Mouse (Mus musculus) left cerebral cortex, postnatal 14 days (tissue): Measurements from ENCODE around the gene Klb. TPM values are rescaled to one million over a fixed set of nuclear protein-coding genes. Genes with fewer than 3 reads are reported as not detected.
"Not testable (repeated sequence)": the region's sequence is repeated elsewhere in the genome, so short reads cannot be mapped to it uniquely, and the experiment has no call there.

Experiments used
- DNase-seq, 2 experiments: peaks; one replicate each; pipeline ENCODE4 v3.0.0; 2021 to 2022; ENCODE audit warnings: low spot score in 2 of 2, mixed read lengths in 1 of 2
- intact Hi-C: fragments of 180-260 bp; cut with DNase I; formaldehyde crosslinking; loops from one replicate; pipeline ENCODE4 v1.15.1; 2025
- long read RNA-seq, 2 experiments: library from polyadenylated mRNA; stranded (forward); transcript quantifications; one replicate each; pipeline ENCODE4 v2.0.0; 2021
- total RNA-seq, 2 experiments: library from RNA; stranded (reverse); gene quantifications; 2 replicates each; pipeline ENCODE4 v1.2.3; 2021

Klb gene
- under 1 TPM; 0.29 to 0.47 TPM for total RNA-seq
- long read RNA-seq, experiment 1, result 0 reads
- long read RNA-seq, experiment 2, partial matches to known transcripts, result 0 of 1 reads
- long read RNA-seq, experiment 2, other reads (novel, unspliced or antisense), result 0 of 1 reads

DNA sequence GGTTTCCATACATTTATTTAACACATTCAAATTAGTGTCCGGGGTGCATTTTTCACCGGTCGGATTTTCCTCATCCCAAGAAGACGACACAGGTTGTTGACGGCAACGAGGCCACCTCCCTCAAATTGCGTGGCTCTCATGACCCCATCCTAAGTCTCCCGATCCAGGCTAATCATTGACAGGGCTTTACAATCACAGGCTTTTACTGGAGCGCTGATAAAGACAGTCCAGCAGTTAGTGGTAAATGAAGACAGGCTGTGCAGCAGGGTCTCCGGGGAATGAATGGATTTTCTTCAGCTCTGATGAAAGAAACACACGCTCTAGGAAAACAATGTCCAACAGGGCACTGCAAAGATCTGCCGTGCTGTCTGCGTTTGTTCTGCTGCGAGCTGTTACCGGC is at the start of gene Klb:
Gene Klb, plus strand, starts transcription at position 147 of the 400 bp plus-strand sequence.
- intact Hi-C loops, result no loop called here
- no peak for DNase-seq

DNA sequence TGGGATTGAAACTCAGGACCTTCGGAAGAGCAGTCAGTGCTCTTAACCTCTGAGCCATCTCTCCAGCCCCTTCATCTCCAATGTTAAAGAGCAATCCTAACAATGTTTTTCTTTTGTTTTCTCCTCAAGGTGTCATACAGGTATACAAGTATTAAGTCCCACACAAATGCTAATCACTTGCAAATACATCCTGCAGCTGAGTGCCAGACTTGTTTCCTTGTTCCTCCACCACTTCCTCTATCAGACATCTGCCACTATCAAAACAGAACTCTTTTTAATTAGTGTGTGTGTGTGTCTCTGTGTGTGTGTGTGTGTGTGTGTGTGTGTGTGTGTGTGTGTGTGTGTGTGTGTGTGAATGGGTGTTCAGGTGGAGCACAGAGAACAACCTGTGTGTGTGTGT is 48.5 kb upstream of the Klb start:
- intact Hi-C loops, DNase-seq: not testable (repeated sequence)

DNA sequence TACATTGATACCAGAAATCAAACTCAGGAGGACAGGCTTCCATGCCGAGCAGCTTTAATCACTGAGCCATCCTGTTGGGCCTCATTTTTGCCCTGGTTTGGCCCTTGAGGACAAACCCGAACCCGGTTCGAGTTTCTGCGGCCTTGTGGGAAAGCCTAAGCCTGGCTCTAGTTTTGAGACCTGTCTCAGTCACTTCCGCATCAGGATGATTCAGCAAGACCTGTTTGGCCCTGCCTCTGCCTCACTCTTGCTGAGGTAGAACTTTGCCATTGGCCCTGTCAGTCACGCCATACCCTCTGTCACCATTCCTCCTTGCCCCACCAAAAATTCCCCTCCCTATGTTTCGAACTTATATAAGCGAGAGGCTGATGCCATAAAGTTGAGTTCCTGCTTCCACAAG is 48.0 kb upstream of the Klb start:
- intact Hi-C loops, result no loop called here

DNA sequence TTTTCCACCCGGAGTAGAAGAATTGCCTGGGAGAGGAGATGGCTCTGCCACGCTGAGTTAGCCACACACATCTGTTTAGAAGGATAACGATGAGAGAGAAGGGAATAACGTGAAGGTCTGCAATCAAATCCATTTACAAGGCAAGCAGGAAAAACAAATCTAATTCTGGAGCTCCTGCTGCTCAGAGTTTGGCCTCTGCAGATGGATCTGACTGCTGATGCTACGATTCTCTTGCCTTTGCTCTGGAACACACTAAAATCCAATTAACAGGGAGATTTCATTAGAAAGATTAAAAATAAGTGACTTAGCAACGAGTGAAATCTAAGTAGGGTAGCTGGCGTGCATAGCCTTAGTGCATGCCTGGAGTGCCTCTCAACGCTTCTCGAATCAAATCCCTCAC is 42.6 kb upstream of the Klb start:
- intact Hi-C loops, result no loop called here
- DNase-seq, result no peak

More for the DNA sequence above, 48.0 kb upstream of the Klb start:
- DNase-seq, result no peak

DNA sequence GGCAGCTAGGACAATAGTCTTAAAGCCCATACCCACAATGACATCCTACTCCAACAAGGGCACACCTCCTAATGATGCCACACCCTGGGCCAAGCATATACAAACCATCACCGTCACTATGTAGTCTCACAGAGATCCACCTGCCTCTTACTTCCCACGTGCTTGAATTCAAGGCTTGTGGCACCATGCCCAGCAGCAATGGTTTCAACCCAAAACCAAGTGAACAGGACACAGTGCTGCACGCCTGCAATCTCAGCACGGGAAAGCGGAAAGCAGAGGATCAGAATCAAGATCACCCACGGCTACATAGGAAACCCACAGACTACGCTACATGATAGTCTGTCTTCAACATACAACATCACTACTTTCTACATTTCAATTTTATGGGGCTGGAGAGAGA is 39.9 kb upstream of the Klb start:
- DNase-seq, result no peak
- intact Hi-C loops, result no loop called here

DNA sequence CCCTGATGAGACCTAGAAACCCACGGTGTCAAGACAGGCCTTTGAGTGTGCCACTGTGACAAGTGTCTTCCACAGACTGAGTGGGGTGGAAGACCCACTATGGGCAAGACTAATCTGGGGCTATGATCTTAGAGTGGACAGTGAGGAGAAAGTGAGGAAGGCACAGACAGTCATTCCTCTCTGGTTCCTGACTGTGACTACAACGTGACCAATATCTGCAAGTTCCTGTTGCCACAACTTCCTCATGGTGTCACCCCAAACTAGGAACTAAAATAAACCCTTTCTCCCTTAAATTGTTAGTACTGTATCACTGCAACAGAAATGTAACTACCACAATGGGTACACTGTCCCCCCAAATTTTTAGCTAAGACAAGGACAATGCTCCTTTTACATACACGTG is 39.2 kb upstream of the Klb start:
- intact Hi-C loops, result no loop called here
- DNase-seq, result no peak

DNA sequence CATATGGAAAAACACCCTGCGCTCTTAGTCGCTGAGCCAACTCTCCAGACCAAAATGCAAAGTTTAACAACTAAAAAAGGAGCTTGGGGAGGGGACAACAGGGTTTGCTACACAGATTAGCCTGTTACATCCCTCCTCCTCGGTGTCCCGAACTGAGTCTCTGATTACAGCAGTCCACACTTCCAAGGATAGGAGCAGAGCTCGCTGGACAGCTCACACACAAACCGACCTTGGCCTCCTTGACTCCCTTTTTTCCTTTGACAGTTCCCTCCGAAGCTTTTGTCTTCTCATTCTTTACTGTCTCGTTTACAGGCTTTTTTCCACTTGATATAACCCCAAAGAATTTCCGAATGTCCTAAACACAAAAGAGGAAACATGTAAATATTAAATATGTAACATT is 28.9 kb upstream of the Klb start:
- intact Hi-C loops, result no loop called here
- no peak for DNase-seq

DNA sequence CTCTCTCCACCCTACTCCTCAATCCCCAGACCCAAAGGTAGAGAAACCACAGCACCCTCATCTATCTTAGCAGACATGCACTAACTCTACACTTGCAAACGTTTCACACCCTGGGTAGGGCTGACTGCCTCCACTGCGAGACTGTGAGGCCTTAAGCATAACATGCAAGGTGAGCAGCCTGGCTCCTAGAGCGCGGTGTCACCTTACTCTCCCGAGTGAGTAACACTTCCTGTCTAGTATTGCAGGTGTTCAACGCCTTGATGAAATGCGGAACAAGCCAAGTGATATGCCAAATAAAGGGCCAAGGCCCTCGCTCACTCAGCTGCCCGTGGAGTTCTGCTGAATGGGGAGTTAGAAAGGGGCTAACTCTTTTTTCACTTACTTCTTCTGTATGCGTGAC is 25.9 kb upstream of the Klb start:
- intact Hi-C loops, result no loop called here
- no peak for DNase-seq

DNA sequence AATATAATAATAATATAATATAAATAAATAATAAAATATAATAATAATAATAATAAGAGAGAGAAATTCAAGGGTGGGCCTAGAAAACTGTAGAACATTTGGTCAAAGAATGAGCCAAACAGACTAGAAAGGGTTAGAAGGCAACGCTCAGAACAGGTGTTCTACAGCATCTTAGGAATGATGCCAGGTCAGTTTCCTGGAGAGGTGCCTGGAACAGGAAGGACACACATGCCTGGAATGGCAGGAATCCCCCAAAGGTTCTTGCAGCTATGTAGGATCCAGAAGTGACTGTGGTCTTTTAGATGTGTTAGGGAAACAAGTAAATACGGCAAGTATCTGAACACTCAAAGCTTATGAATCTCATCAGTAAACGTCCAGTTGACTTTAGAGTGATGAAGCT is 23.8 kb upstream of the Klb start:
- intact Hi-C loops, result no loop called here
- no peak for DNase-seq

DNA sequence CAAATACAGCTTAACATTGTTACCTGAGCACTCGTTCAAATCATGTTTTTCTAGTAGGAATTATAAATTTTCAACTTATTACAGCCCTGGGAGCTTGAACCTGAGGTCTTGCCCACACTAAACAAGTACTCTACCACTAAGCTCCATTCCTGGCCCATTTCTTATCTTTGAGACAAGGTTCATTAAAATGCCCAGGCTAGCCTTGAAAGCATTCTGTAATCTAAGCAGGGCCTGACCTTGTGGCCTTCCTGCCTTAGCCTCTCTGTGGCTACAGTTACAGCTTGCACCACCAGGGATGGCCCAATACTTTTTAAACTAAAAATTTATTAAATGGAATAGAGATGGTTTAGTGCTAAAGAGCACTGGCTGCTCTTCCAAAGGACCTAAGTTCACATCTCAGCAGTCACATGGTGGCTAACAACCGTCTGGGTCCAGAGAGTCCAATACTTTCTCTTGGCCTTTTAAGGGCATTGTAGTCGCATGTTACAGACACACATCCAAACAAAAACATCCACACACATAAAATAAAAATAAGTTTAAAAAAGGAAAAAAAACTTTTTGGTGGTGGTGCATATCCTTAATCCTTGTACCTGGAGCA is 23.3 kb upstream of the Klb start:
- DNase-seq, result no peak
- intact Hi-C loops, result no loop called here

DNA sequence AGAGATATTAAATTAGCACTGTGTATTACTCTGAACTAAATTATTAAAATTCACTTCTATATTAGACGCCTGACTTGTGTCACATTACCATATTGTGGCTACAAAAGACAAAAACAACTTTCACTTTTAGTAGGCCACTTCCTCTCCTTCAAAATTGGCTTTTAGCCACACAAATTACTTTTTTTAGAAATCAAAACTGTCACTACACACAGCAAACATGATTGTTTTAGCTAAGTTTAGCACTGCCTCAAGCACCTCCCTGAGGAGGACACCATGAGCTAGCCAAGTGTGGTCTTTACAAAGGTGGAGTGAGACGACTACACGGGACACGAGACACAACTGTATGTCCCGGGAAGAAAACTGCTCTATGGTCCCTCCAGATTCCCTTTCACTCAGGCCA is 21.9 kb upstream of the Klb start:
- no peak for DNase-seq
- intact Hi-C loops, result no loop called here

DNA sequence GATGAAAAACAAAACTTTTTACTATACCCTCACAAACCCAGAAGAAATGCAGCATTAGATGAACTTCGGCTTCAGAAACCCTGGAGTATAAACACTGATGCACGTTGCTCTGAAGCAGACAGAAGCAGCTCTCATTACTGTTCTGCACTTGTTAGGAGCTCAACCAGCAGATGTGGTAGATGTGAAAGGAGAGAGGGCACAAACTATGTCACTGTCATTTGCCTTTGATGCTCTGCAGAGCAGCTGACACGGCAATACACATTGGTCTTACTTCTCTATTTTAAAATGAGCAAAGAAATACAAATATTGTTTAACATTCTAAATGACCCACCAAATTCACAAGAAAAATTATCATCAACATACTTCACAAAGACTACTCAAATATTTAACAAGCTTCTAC is 18.1 kb upstream of the Klb start:
- intact Hi-C loops, result no loop called here
- no peak for DNase-seq

DNA sequence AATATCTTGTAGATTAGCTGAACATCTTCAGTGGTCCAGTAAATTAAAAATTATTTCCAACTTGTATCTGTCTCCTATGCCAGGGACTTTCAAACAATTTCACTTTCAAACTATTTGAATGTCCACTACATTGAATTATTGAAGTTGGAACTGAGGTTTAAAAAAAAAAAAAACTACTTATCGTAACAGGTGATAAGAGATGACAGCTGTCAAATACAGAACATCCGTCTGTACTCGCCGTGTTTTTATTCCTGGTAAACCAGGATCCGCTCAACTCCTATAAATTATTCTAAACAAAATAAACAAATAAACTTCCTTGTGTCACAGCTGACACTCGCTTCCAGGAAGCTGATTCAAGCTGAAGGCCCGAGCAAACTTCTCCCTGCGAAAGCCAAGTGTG is 13.3 kb upstream of the Klb start:
- no peak for DNase-seq
- intact Hi-C loops, result loop anchor here (5.0 kb wide), 1 partner anchor 58 kb away; the partner anchor contains the start of genes Lias and Rpl9

DNA sequence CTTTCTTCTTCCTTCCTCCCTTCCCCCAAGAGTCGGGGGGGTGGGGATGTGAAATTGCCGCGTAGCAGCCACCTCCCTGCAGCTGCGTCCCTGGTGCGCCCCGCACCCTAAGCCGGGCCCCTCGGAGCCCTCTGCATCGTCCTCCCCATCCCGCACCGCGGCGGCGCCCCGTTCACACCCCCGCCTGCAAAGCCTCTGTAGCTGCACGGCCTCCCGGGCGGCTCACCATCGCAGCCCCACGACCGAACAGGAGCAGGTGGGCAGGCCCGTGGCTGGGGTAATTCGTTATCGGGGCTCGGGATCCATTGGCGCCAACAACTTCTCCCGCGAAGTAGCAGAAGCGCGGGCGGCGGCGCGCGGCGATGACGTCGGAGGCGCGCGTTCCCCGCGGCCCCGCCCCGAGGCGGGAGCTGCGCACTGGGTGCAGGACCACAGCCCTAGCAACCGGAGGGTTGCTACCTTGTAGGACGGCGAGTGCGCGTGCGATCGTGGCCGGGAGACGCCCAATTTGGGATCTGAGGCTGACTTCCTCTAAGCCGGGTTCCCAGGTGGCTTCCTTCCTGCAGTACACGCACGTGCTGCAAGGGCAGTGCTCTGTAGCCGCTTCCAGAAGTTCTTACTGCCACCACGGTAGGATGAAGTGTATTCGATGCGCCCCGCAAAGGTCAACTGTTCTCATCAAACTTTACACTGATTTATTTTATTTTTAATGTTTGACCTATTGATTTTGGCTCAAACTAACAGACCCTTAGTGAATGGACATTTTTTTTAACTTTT is 12.6 kb upstream of the Klb start, which contains the start of gene Rfc1:
Gene Rfc1, minus strand, starts transcription at position 373 of the 777 bp plus-strand sequence.
- DNase-seq, result peak; percentile 88 to 89
- intact Hi-C loops, result loop anchor here (5.0 kb wide), 1 partner anchor 57 kb away; the partner anchor contains the start of genes Lias and Rpl9

DNA sequence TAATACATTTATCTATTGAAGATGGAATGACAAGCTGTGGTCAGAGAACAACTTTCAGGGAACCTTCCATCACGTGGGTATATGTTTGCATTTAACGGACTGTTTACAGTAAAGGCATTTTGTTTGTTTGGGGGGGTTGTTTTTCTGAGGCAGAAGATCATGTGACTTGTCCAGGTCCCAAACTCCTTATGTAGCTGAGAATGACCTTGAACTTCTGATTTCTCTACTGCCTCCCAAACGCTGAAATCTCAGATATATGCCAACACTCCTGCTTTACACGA is 12.1 kb upstream of the Klb start:
- intact Hi-C loops, result loop anchor here (5.0 kb wide), 1 partner anchor 56 kb away; the partner anchor contains the start of genes Lias and Rpl9
- DNase-seq, result no peak

DNA sequence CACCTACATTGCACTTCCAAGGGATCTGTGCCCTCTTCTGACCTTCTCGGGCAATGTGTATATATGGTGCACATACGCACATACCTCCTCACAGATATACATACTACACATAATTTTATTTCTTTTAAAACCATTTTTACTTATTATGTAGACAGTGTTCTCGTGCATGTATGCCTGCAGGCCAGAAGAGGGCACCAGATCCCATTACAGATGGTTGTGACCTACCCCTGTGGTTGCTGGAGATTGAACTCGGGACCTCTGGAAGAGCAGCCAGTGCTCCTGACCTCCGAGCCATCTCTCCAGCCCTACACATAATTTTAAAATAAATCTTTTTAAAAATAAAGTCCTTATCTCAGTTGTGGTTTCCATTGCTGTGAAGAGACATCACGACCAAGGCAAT is 9.7 kb upstream of the Klb start:
- intact Hi-C loops, result loop anchor here (5.0 kb wide), 1 partner anchor 54 kb away; the partner anchor contains the start of genes Lias and Rpl9

DNA sequence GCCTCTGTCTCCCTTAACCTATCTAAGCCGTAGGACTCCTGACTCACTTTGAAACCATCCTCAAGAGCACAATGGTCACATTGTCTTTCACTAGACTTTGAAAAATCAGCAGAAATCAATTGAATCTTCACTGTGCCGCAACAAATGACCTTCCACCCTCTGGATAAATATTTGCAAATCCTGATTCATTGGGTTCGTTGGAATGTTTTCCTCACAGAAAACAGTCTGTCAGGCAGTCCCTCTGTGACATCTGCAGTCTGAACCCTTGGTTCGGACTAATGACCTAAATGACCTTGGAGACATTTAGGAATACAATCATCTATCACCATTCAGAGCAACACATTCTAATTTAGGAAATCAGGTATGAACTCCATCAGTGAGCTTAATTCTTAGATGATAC is 7.9 kb upstream of the Klb start:
- DNase-seq, result no peak
- intact Hi-C loops, result no loop called here

More for the DNA sequence above, 9.7 kb upstream of the Klb start:
- DNase-seq, result no peak

DNA sequence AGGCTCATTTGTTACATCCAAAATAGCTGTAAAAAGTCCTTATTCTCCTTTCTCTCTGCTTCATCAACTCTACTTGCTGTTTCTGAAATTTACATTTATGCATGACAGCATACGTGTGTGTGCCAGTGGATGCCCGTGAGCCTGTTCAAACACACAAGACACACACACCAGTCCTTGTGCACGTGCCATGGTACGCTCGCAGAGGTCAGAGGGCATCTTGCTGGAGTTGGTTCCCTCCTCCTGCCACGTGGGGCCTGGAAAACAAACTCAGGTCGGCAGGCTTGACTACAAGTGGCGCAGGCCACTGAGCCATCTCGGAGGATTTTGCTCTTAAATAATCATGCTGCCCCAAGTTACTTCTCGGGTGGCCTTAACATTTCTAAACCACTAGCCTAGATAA is 2.4 kb downstream of the Klb start:
- intact Hi-C loops, result no loop called here
- DNase-seq, result no peak

DNA sequence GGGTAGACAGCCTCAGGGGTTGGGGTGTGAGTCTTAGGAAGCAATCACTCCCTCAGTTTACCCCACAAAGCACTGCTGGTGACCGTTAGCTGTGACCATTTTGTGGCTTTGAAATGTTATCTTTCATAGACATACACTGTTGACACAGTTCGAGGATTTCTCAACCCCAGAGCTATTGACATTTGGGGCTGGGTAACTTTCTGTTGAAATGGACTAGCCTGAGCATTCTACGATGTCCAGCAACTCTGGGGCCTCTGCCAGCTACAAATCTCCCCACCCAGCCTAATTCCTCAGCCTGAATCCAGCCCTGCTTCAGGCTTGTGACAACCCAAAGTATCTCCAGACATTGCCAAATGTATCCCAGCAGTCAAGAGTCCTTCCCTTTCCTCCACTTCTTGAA is 6.0 kb downstream of the Klb start:
- DNase-seq, result no peak
- intact Hi-C loops, result no loop called here

DNA sequence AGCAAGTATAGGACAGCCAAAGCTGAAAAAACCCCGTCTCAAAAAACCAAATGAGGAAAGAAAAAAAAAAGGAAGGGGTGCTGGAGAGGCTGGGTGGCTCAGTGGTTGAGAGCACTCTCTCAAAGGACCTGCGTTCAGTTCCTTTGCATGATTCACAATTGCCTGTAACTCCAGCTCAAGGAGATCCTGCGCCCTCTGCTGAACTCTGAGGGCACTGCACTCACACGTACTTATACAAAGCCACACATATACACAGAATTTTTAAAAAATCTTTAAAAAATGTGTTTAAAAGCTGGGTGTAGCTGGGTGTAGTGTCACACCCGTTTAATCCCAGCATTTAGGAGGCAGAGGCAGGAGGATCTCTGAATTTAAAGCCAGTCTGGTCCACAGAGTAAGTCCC is 6.9 kb downstream of the Klb start:
- intact Hi-C loops, result no loop called here

DNA sequence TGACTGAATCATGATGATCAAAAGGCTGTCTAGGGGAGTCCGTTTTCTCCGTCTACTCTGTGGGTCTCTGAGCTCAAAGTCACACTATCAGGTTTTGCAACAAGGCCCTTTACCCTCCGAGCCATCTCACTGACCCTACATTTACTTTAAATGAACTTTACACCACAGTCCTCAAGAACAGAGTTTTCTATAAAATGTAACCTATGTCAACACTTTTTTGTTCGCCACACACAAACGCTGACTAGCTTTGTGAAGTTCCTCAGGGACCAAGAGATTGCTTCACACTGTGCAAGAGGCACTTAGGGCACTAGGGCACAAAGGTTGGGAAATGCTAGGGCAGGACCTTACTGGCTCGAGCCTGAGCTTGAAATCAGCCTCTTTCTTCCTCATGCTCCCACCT is 8.7 kb downstream of the Klb start:
- DNase-seq, result no peak
- intact Hi-C loops, result no loop called here

More for the DNA sequence above, 6.9 kb downstream of the Klb start:
- no peak for DNase-seq
